Mouse (Mus musculus) mouse trophoblast stem cell (cell line): Measurements from ENCODE around the gene Fam71b.

ENCODE experiments used
- in situ Hi-C, 2 experiments: fragments of 300-500 bp; cut with MseI, MboI; formaldehyde crosslinking; loops; 2 replicates in 1 of 2; 3 replicates in 1 of 2; pipeline ENCODE4 v1.15.1; 2025

Fam71b gene

GRCm38 (mm10) chr11:46430123-46430522 is 33.8 kb downstream of the Fam71b start:
- in situ Hi-C loops: loop anchor here (5.0 to 10.0 kb wide), 2 partner anchors 153 to 155 kb away; no protein-coding TSS in a partner anchor

- in situ Hi-C loops: loop anchor here (5.0 to 10.0 kb wide), 2 partner anchors 154 to 156 kb away; no protein-coding TSS in a partner anchor
Measured at GRCm38 (mm10) chr11:46431129-46431528, 34.8 kb downstream of the Fam71b start.

- in situ Hi-C loops: loop anchor here in 1 of 2 experiments (10.0 kb wide), 1 partner anchor 161 kb away; no protein-coding TSS in a partner anchor
Measured at GRCm38 (mm10) chr11:46435363-46435762, 39.0 kb downstream of the Fam71b start.

- in situ Hi-C loops: loop anchor here in 1 of 2 experiments (10.0 kb wide), 1 partner anchor 162 kb away; no protein-coding TSS in a partner anchor
Measured at GRCm38 (mm10) chr11:46436760-46437458, 40.5 kb downstream of the Fam71b start, which contains the start of gene Med7. TSS of gene Med7 (plus strand) at chr11:46436925.

- in situ Hi-C loops: loop anchor here in 1 of 2 experiments (10.0 kb wide), 1 partner anchor 163 kb away; no protein-coding TSS in a partner anchor
Measured at GRCm38 (mm10) chr11:46437459-46438000, 41.2 kb downstream of the Fam71b start.

GRCm38 (mm10) chr11:46439005-46439543 is 42.7 kb downstream of the Fam71b start:
- in situ Hi-C loops: loop anchor here in 1 of 2 experiments (10.0 kb wide), 1 partner anchor 164 kb away; no protein-coding TSS in a partner anchor

GRCm38 (mm10) chr11:46441774-46442173 is 45.4 kb downstream of the Fam71b start:
- in situ Hi-C loops: no loop called here

- in situ Hi-C loops: no loop called here
Measured at GRCm38 (mm10) chr11:46443152-46443551, 46.8 kb downstream of the Fam71b start.

- in situ Hi-C loops: no loop called here
Measured at GRCm38 (mm10) chr11:46443979-46444378, 47.6 kb downstream of the Fam71b start.

- in situ Hi-C loops: no loop called here
Measured at GRCm38 (mm10) chr11:46446150-46446549, 49.8 kb downstream of the Fam71b start.

- in situ Hi-C loops: no loop called here
Measured at GRCm38 (mm10) chr11:46447644-46448484, 51.5 kb downstream of the Fam71b start.

- in situ Hi-C loops: no loop called here
Measured at GRCm38 (mm10) chr11:46449461-46450080, 53.2 kb downstream of the Fam71b start.

GRCm38 (mm10) chr11:46454453-46455045 is 58.2 kb downstream of the Fam71b start, which contains the start of gene Havcr2:
TSS of gene Havcr2 (plus strand) at chr11:46454935.
- in situ Hi-C loops: no loop called here
